Mouse (Mus musculus): Measurements from ENCODE around the gene Clec12a. TPM values are rescaled to one million over a fixed set of nuclear protein-coding genes. Genes with fewer than 3 reads are reported as not detected.

Gene Clec12a
- 23.3 and 29.6 TPM in 2 replicates for polyA plus RNA-seq (2015; fragmentation: Nextera tagmentation; extraction: Ambion mirVana)

GRCm38 (mm10) chr6:129342391-129342790 lies at the start of gene Clec12a:
TSS of gene Clec12a (plus strand) at chr6:129342691.

DNA sequence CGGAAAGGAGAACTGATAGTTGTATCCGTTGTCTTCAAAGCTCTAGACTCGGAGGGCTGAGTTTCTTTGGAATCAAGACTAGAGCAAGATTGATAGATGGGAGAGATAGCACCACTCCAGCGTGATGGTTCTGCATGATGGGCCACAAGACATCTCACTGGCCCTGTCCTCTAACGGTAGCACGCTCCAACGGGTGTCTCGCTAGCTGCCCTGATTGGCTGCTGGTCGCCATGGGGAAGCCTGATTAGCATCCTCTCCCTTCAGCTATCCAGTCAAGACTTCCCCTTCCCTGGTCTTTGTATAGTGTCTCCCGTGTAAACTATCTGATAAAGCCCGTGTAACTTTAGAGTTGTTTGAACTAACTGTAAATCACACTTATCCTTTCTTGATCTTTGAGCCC lies 10.9 kb upstream of the Clec12a start, which contains the start of gene 4922502D21Rik:
Gene 4922502D21Rik (minus strand): TSS at position 187 of the 400 bp plus-strand sequence.

GRCm38 (mm10) chr6:129385774-129386173 lies 43.3 kb downstream of the Clec12a start, which contains the start of gene Clec12b:
TSS of gene Clec12b (minus strand) at chr6:129385874.

GRCm38 (mm10) chr6:129396997-129397396 lies 54.5 kb downstream of the Clec12a start, which contains the start of gene Clec1b:
TSS of gene Clec1b (plus strand) at chr6:129397297.

DNA sequence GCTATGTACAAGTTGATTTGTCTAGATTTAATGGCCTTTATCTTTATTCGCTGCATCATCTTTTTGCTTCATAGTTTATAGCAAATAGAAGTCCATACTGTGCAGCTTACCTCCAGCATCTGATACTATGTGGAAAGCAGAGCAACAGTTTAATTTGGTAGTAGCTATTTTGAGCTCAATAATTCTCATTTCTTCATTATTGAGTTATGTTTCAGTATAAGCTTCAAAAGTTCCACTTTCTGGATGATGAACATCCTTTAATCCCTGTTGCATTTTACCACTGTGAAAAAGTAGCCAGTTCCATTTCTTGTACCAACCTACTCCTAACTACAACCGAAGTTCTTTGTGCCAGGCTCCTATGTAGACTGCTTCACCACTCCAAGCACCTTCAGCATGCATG lies 66.1 kb downstream of the Clec12a start, which contains the start of gene Clec9a:
Gene Clec9a (plus strand): TSS at position 301 of the 400 bp plus-strand sequence.

Other genes with a start within 250 kb of the Clec12a start
- gene Clec2e, start 241.8 kb upstream of the Clec12a start, polyA plus RNA-seq (2015; fragmentation: Nextera tagmentation; extraction: Ambion mirVana) = not detected in 2 replicates
- gene Clec2d, start 162.1 kb upstream of the Clec12a start, polyA plus RNA-seq (2015; fragmentation: Nextera tagmentation; extraction: Ambion mirVana) = 1.0 and 2.2 TPM in 2 replicates
- gene Cd69, start 67.3 kb upstream of the Clec12a start, polyA plus RNA-seq (2015; fragmentation: Nextera tagmentation; extraction: Ambion mirVana) = 2.4 and 4.1 TPM in 2 replicates
- gene 4922502D21Rik, start 10.9 kb upstream of the Clec12a start, polyA plus RNA-seq (2015; fragmentation: Nextera tagmentation; extraction: Ambion mirVana) = not detected in 2 replicates
- gene Clec12b, start 43.2 kb downstream of the Clec12a start, polyA plus RNA-seq (2015; fragmentation: Nextera tagmentation; extraction: Ambion mirVana) = 0.79 and 1.3 TPM in 2 replicates
- gene Clec1b, start 54.6 kb downstream of the Clec12a start, polyA plus RNA-seq (2015; fragmentation: Nextera tagmentation; extraction: Ambion mirVana) = 14.0 and 14.6 TPM in 2 replicates
- 0.44 and 0.63 TPM in 2 replicates for gene Clec9a, start 66.2 kb downstream of the Clec12a start, polyA plus RNA-seq (2015; fragmentation: Nextera tagmentation; extraction: Ambion mirVana)
- 2.3 and 3.9 TPM in 2 replicates for gene Clec1a, start 109.3 kb downstream of the Clec12a start, polyA plus RNA-seq (2015; fragmentation: Nextera tagmentation; extraction: Ambion mirVana)
- 0.94 and 1.8 TPM in 2 replicates for gene Olr1, start 164.5 kb downstream of the Clec12a start, polyA plus RNA-seq (2015; fragmentation: Nextera tagmentation; extraction: Ambion mirVana)
- not detected in 2 replicates for gene Tmem52b, start 169.9 kb downstream of the Clec12a start, polyA plus RNA-seq (2015; fragmentation: Nextera tagmentation; extraction: Ambion mirVana)
- 40.3 and 41.6 TPM in 2 replicates for gene Gabarapl1, start 190.5 kb downstream of the Clec12a start, polyA plus RNA-seq (2015; fragmentation: Nextera tagmentation; extraction: Ambion mirVana)
- 0.70 and 0.99 TPM in 2 replicates for gene Klre1, start 235.2 kb downstream of the Clec12a start, polyA plus RNA-seq (2015; fragmentation: Nextera tagmentation; extraction: Ambion mirVana)
- 6.3 and 8.0 TPM in 2 replicates for gene Klrd1, start 249.1 kb downstream of the Clec12a start, polyA plus RNA-seq (2015; fragmentation: Nextera tagmentation; extraction: Ambion mirVana)

Measured in spleen, postnatal 0 days (tissue).